ENCODE assay signal across 10 mouse cellular contexts in genomic region chr4:144765722-144766121, GRCm38 (mm10). TPM values are rescaled to one million over a fixed set of nuclear protein-coding genes. Genes with fewer than 3 reads are reported as not detected.
DNase-seq lines count a peak whose midpoint lies in the region; ATAC-seq lines count a peak whose summit lies in the region.
"Had no signal": no experiment of that assay in that cellular context is flagged by ENCODE, and none has a peak within 500 bp of the region (broad histone marks: within the 10 kb centered on the region; RNA-seq: fewer than 3 reads in every experiment).

No protein-coding gene starts in this region.

- H3K36me3 ChIP-seq in kidney, embryonic 15.5 days = no peaks in the 10 kb centered on the region
- H3K36me3 ChIP-seq: limb, embryonic 12.5 days had no signal

- H3K9ac ChIP-seq in kidney, embryonic 15.5 days = no peak overlapping the region
- H3K9ac ChIP-seq: limb, embryonic 12.5 days had no signal

- WGBS in kidney, embryonic 15.5 days = 23% methylated on average over 2 of the region's 2 CpGs

- H3K27me3 ChIP-seq in kidney, embryonic 15.5 days = no peaks in the 10 kb centered on the region
- H3K27me3 ChIP-seq: limb, embryonic 12.5 days had no signal

- peak; percentile 32 for DNase-seq in kidney, adult 18-20 months
- peak; percentile 66 for DNase-seq in NIH3T3 (ENCODE audit: low read depth)
- peak; percentile 3 for DNase-seq in cerebellum, adult 9-11 months
- peak; percentile 55 for DNase-seq in heart, postnatal 4 days
- DNase-seq in left cerebral cortex, postnatal 25 days (ENCODE audit: low spot score in 2 of 2) = peak; percentile 36 to 70
- peak; percentile 9 to 26 for DNase-seq in right cerebral cortex, postnatal 36 days (ENCODE audit: low spot score in 2 of 2)
- DNase-seq in natural killer cell, adult 2 months (ENCODE audit: low spot score in 2 of 2) = no peak

- H3K27ac ChIP-seq in kidney, embryonic 15.5 days = no peak overlapping the region
- H3K27ac ChIP-seq: limb, embryonic 12.5 days had no signal

- H3K9me3 ChIP-seq in kidney, embryonic 15.5 days (replicated peaks) = no peaks in the 10 kb centered on the region
- H3K9me3 ChIP-seq: limb, embryonic 12.5 days had no signal

- no peak for ATAC-seq in kidney, embryonic 15.5 days (replicated peaks; ENCODE audit: low FRiP score)

- H3K4me1 ChIP-seq in kidney, embryonic 15.5 days = no peaks in the 10 kb centered on the region
- H3K4me1 ChIP-seq: limb, embryonic 12.5 days had no signal

- H3K4me3 ChIP-seq in kidney, embryonic 15.5 days (replicated peaks) = no peak overlapping the region
- H3K4me3 ChIP-seq: limb, embryonic 12.5 days had no signal

- H3K4me2 ChIP-seq in kidney, embryonic 15.5 days = no peak overlapping the region
- H3K4me2 ChIP-seq: limb, embryonic 12.5 days had no signal

- intact Hi-C loops in left cerebral cortex, postnatal 25 days (cut with DNase I) = loop anchor here (5.0 to 10.0 kb wide), 4 partner anchors 107 to 519 kb away; no protein-coding TSS in a partner anchor

RNA-seq across cellular contexts. Expression of gene Gm438, which starts 20.7 kb away (rescaled TPM):
- not detected in 2 replicates for polyA plus RNA-seq in kidney, embryonic 15.5 days (2015; fragmentation: Nextera tagmentation; extraction: Ambion mirVana)
- total RNA-seq in heart, postnatal 4 days (2021) = not detected
- not detected for total RNA-seq in left cerebral cortex, postnatal 25 days (2021)
- polyA plus RNA-seq: limb, embryonic 12.5 days; small intestine, adult 2 months had no signal

RNA-seq across cellular contexts. Expression of gene Gm13178, which starts 44.5 kb away (rescaled TPM):
- not detected in 2 replicates for polyA plus RNA-seq in kidney, embryonic 15.5 days (2015; fragmentation: Nextera tagmentation; extraction: Ambion mirVana)
- not detected for total RNA-seq in heart, postnatal 4 days (2021)
- under 1 TPM in 1 of 2 experiments, not detected in 1; 0.34 TPM for total RNA-seq in left cerebral cortex, postnatal 25 days (2021)
- polyA plus RNA-seq: limb, embryonic 12.5 days; small intestine, adult 2 months had no signal

Comparison
In these comparisons a context has a peak if more than half of its experiments do, and no peak if none do; other contexts are left out.
1. DNase-seq: peak in kidney, adult 18-20 months (single experiment), NIH3T3 (single experiment), cerebellum, adult 9-11 months (single experiment), heart, postnatal 4 days (single experiment), left cerebral cortex, postnatal 25 days (2 of 2) and right cerebral cortex, postnatal 36 days (2 of 2); none in natural killer cell, adult 2 months (0 of 2).